Mouse (Mus musculus): Measurements from ENCODE around the gene Enkur.

Gene Enkur

DNA sequence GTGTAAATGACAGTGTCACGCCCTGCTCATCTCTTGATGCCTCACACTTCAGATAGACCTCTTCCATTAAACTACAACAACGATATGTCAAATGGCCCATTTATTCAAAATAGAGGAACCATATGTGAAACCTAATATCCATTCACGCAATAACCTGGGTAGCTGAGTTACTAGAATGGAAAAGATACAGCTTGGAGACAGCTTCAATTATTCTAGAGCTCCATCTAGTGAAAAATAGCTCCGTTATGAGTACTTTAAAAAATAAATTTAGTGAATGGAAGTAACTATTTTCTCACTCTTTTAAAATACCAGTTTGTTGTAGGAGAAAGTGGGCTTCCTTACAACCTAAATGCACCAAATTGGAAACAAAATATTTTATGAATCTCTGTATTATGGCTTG is 16.6 kb downstream of the Enkur start:
- DNase-seq (ENCODE audit: low spot score in 2 of 2): no peak

- DNase-seq (ENCODE audit: low spot score in 2 of 2): peak; percentile 19 to 57
These were observed 17.6 kb downstream of the Enkur start for GRCm38 (mm10) chr2:21187576-21187975.

DNA sequence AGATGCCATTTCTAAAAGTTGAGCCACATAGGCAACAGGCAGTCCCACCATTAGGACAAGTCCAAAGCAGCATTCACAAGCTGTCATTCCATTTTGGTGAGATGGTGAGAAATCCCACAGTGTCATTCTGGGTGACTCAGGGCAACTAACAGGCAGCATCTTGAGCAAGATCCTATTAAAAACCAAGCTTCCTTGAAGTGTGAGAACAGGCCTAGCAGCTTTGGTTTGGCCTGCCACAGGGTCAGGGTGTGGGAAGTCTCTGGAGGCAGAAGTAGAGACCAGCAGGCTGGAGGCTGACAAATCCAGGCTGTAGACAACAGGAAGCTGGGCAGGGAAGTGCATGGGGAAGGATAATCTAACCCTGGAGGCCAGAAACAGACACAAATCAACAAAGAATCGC is 22.4 kb downstream of the Enkur start:
- no peak for DNase-seq (ENCODE audit: low spot score in 2 of 2)

- no peak for DNase-seq (ENCODE audit: low spot score in 2 of 2)
These were observed 26.0 kb downstream of the Enkur start for GRCm38 (mm10) chr2:21179136-21179535.

DNA sequence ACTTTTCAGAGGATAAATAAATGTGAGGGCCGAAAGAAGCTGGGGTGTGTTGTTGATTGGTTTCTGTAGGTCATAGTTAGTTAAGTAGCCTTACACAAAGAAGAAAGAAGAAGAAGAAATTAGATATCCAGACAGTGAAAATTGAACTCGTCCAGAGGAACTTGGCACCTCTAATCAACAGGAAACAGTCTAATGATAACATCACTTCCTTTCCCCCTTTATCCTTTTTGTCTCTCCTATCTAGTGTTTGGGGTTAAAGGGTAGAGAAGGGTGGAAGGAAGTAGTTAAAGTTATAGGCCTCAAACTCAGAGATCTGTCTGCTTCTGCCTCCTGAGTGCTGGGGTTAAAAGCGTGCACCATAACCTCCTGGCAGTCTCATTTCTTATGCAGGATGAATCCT is 32.4 kb downstream of the Enkur start:
- DNase-seq (ENCODE audit: low spot score in 2 of 2): no peak

GRCm38 (mm10) chr2:21167916-21168315 is 37.2 kb downstream of the Enkur start:
- no peak for DNase-seq (ENCODE audit: low spot score in 2 of 2)

- DNase-seq (ENCODE audit: low spot score in 2 of 2): no peak
These were observed 40.9 kb downstream of the Enkur start for GRCm38 (mm10) chr2:21164296-21164695.

GRCm38 (mm10) chr2:21153469-21153868 is 51.7 kb downstream of the Enkur start:
- no peak for DNase-seq (ENCODE audit: low spot score in 2 of 2)

DNA sequence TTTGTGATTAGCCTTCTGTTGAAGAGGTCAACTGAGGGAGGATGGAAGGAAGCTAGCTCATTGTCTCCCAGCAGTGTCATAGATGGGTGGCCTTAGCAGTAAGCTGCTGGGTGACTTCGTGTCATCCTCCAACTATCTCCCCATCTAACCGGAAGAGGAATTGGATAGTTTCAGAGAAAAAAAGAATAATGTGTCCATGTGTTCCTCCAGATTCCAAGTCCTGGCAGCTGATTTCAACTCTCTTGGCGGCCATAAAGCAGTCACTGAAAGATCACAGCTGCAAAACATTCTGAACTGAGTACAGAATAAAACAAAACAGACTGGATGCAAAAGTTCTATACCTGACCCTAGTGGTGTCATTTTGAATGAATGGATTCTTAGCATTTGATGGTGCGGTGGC is 58.0 kb downstream of the Enkur start:
- no peak for DNase-seq (ENCODE audit: low spot score in 2 of 2)

DNA sequence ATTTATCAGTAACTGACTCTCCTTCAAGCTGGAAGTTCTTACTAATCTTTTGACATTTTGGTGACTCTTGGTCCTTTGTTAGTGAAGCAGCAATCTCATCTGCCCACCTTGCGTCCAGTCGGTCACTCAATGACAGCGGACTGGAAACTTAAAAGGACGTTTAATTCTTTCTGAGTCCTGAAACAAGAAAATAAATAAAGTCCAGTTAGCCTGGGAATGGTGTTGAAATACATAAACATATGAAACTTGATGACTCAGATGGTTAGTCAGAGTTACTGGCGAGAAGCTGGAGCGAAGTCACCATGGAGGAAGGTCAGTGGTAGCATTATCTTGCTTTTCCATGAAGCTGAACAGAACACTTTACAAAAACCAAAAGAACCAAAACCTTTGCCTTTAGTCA is 58.7 kb downstream of the Enkur start:
- DNase-seq (ENCODE audit: low spot score in 2 of 2): no peak

DNA sequence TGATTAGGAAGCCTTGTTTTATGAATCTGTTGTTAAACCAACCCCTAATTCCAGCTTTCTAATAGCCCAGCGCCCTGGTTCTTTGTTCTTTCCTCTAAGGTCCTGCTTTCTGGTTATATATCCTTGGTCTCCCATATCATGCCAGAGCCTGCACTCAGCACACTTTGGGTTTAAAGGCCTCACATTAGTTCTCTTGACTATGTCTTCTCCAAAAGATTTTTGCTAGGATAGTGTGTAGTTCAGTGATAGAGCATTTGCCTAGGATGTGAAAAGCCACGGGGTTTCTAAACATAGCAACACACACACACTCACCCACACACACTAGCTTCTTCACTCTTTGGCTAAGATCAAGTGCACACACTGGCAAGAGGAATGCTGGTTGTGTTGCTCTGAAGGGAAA is 62.5 kb downstream of the Enkur start:
- DNase-seq (ENCODE audit: low spot score in 2 of 2): no peak

DNA sequence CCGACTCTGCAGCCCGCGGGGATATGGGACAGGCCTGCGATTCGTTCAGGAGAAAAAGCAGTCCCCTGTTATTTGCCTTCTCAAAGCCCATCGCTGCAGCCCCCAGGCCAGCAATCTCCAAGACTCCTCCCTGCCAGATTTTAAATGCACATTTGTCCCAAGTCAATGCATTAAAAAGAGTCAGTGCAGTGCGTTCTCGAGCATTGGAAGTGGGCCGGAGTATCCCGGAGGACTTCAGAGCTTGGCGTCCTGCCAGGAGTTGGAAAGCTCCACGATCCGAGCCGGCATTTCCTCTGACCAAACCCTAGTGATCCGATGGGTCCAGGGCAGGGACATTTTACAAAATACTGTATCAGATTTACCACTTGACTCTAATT is 63.0 kb downstream of the Enkur start:
- no peak for DNase-seq (ENCODE audit: low spot score in 2 of 2)

- DNase-seq (ENCODE audit: low spot score in 2 of 2): no peak
These were observed 63.5 kb downstream of the Enkur start for GRCm38 (mm10) chr2:21141520-21142203.

- no peak for DNase-seq (ENCODE audit: low spot score in 2 of 2)
These were observed 64.0 kb downstream of the Enkur start for GRCm38 (mm10) chr2:21141189-21141519.

All from natural killer cell, adult 2 months (primary cell).